Mouse (Mus musculus) cerebellum, postnatal 10 days (tissue): ENCODE measurements at regions not wholly inside any gene's neighbourhood (a gene's known extent, or its start where the extent isn't known, plus 50 kb on each side); places are given as distances from the start of the nearest gene placed in this dataset.

Experiments
- DNase-seq, 2 experiments: peaks; one replicate each; pipeline ENCODE4 v3.0.0; 2021; ENCODE audit warnings: mixed read lengths in 2 of 2

- DNase-seq = peak in 1 of 2 experiments; percentile 3
Measured at GRCm38 (mm10) chr3:74657170-74657569, 507.7 kb downstream of the Zbbx start.

GRCm38 (mm10) chr3:74632623-74633022 lies 532.2 kb downstream of the Zbbx start:
- DNase-seq = no peak

GRCm38 (mm10) chr3:74601328-74602007 lies 563.4 kb downstream of the Zbbx start:
- no peak for DNase-seq

GRCm38 (mm10) chr3:74588703-74589362 lies 576.0 kb downstream of the Zbbx start:
- DNase-seq = no peak

- DNase-seq = no peak
Measured at GRCm38 (mm10) chr3:74565176-74565575, 599.7 kb downstream of the Zbbx start.

GRCm38 (mm10) chr3:74534795-74535194 lies 630.0 kb downstream of the Zbbx start:
- DNase-seq = peak; percentile 98

- DNase-seq = peak; percentile 57 to 66
Measured at GRCm38 (mm10) chr3:74534006-74534698, 630.7 kb downstream of the Zbbx start.

- DNase-seq = no peak
Measured at GRCm38 (mm10) chr3:74483741-74484140, 681.1 kb downstream of the Zbbx start.
